25 mouse cellular contexts compared by ENCODE assay signal in genomic region chr4:136198846-136199245, GRCm38 (mm10). TPM values are rescaled to one million over a fixed set of nuclear protein-coding genes. Genes with fewer than 3 reads are reported as not detected.
DNase-seq lines count a peak whose midpoint lies in the region; ATAC-seq and TF ChIP-seq lines count a peak whose summit lies in the region.
"Had no signal": no experiment of that assay in that cellular context is flagged by ENCODE, and none has a peak within 500 bp of the region (broad histone marks: within the 10 kb centered on the region; RNA-seq: fewer than 3 reads in every experiment).

No protein-coding gene starts in this region.

- no peak for TF ChIP-seq CTCF in intestine, postnatal 0 days (IDR thresholded peaks at IDR 0.05; ENCODE audit: low read depth)

- H3K4me1 ChIP-seq in intestine, embryonic 16.5 days (ENCODE audit: control insufficient read depth, insufficient read depth, low read length): no peaks in the 10 kb centered on the region; the same call in 1 of the 2 replicates
- peaks cover 6% of the 10 kb centered on the region; the same call in 1 of the 2 replicates for H3K4me1 ChIP-seq in intestine, embryonic 15.5 days (replicated peaks)
- peaks cover 39% of the 10 kb centered on the region for H3K4me1 ChIP-seq in liver, embryonic 15.5 days (replicated peaks)
- no peaks in the 10 kb centered on the region for H3K4me1 ChIP-seq in intestine, postnatal 0 days (replicated peaks; ENCODE audit: control insufficient read depth, insufficient read depth, low read length)
- H3K4me1 ChIP-seq: forebrain, embryonic 15.5 days; hindbrain, embryonic 12.5 days; hindbrain, embryonic 15.5 days had no signal

- H3K4me3 ChIP-seq in intestine, embryonic 16.5 days (ENCODE audit: low read length): no peak overlapping the region
- H3K4me3 ChIP-seq in intestine, embryonic 15.5 days (replicated peaks): no peak overlapping the region
- H3K4me3 ChIP-seq in liver, embryonic 15.5 days (replicated peaks): no peak overlapping the region
- H3K4me3 ChIP-seq in intestine, postnatal 0 days (ENCODE audit: low read depth, low read length): no peak overlapping the region
- H3K4me3 ChIP-seq: embryonic facial prominence, embryonic 10.5 days; embryonic facial prominence, embryonic 13.5 days; erythroblast, embryonic 14.5 days; forebrain, embryonic 12.5 days; forebrain, embryonic 15.5 days; heart, adult 2 months; heart, embryonic 10.5 days; hindbrain, embryonic 12.5 days; hindbrain, embryonic 15.5 days had no signal

- no peak overlapping the region for H3K4me2 ChIP-seq in intestine, embryonic 16.5 days (ENCODE audit: low read depth, low read length)
- H3K4me2 ChIP-seq in intestine, embryonic 15.5 days (replicated peaks): no peak overlapping the region
- no peak overlapping the region for H3K4me2 ChIP-seq in liver, embryonic 15.5 days
- H3K4me2 ChIP-seq in intestine, postnatal 0 days (replicated peaks; ENCODE audit: low read depth): no peak overlapping the region
- H3K4me2 ChIP-seq: embryonic facial prominence, embryonic 13.5 days; forebrain, embryonic 12.5 days; forebrain, embryonic 15.5 days; hindbrain, embryonic 12.5 days; hindbrain, embryonic 15.5 days had no signal

- H3K27ac ChIP-seq in intestine, embryonic 16.5 days (ENCODE audit: low read length): no peak overlapping the region
- no peak overlapping the region for H3K27ac ChIP-seq in intestine, embryonic 15.5 days
- H3K27ac ChIP-seq in liver, embryonic 15.5 days (replicated peaks): 0 out of 2 replicates have a peak overlapping the region, but pooled peaks have one; percentile 57
- H3K27ac ChIP-seq in intestine, postnatal 0 days (ENCODE audit: low read depth, low read length): no peak overlapping the region
- H3K27ac ChIP-seq: embryonic facial prominence, embryonic 10.5 days; embryonic facial prominence, embryonic 13.5 days; forebrain, embryonic 12.5 days; forebrain, embryonic 15.5 days; heart, adult 2 months; heart, embryonic 10.5 days; hindbrain, embryonic 12.5 days; hindbrain, embryonic 15.5 days had no signal

- no peaks in the 10 kb centered on the region for H3K36me3 ChIP-seq in intestine, embryonic 16.5 days (ENCODE audit: control insufficient read depth, insufficient read depth, low read length)
- no peaks in the 10 kb centered on the region for H3K36me3 ChIP-seq in intestine, embryonic 15.5 days
- peaks cover 31% of the 10 kb centered on the region for H3K36me3 ChIP-seq in liver, embryonic 15.5 days (replicated peaks)
- H3K36me3 ChIP-seq in intestine, postnatal 0 days (ENCODE audit: control insufficient read depth, insufficient read depth): no peaks in the 10 kb centered on the region
- H3K36me3 ChIP-seq: embryonic facial prominence, embryonic 13.5 days; forebrain, embryonic 15.5 days; hindbrain, embryonic 12.5 days; hindbrain, embryonic 15.5 days had no signal

- 64% methylated on average over 7 of the region's 7 CpGs for WGBS in intestine, embryonic 16.5 days
- WGBS in intestine, embryonic 15.5 days: 66% methylated on average over 7 of the region's 7 CpGs
- 79% methylated on average over 7 of the region's 7 CpGs for WGBS in liver, embryonic 15.5 days (ENCODE audit: insufficient replicate concordance)
- WGBS in intestine, postnatal 0 days: 57% methylated on average over 7 of the region's 7 CpGs

- no peak for DNase-seq in liver
- DNase-seq in neural tube, embryonic 10.5 days (ENCODE audit: extremely low spot score, low spot score): no peak
- no peak for DNase-seq in natural killer cell, adult 2 months (ENCODE audit: low spot score in 2 of 2)
- DNase-seq: adrenal gland, adult 8-10 months; adrenal gland, postnatal 25 days; cerebellum, adult 11-12 months; cerebellum, adult 8-10 months; cerebellum, postnatal 36 days; embryo, embryonic 11 days; gastrocnemius, postnatal 10 days; gastrocnemius, postnatal 36 days; heart, adult 2 months had no signal

- H3K9me3 ChIP-seq in intestine, embryonic 16.5 days (ENCODE audit: control insufficient read depth, low read length): no peaks in the 10 kb centered on the region
- no peaks in the 10 kb centered on the region for H3K9me3 ChIP-seq in intestine, embryonic 15.5 days
- H3K9me3 ChIP-seq in liver, embryonic 15.5 days (replicated peaks): no peaks in the 10 kb centered on the region
- H3K9me3 ChIP-seq in intestine, postnatal 0 days (ENCODE audit: control insufficient read depth): no peaks in the 10 kb centered on the region
- H3K9me3 ChIP-seq: embryonic facial prominence, embryonic 10.5 days; embryonic facial prominence, embryonic 13.5 days; forebrain, embryonic 12.5 days; forebrain, embryonic 15.5 days; heart, embryonic 10.5 days; hindbrain, embryonic 12.5 days; hindbrain, embryonic 15.5 days had no signal

- 0 out of 2 replicates have a peak, but pooled peaks have one; percentile 18 for ATAC-seq in intestine, embryonic 16.5 days
- ATAC-seq in intestine, embryonic 15.5 days: no peak
- ATAC-seq in liver, embryonic 15.5 days (ENCODE audit: insufficient read depth): no peak
- peak; percentile 38; the same call in 1 of the 2 replicates for ATAC-seq in intestine, postnatal 0 days
- ATAC-seq in activated CD4-positive, CD25-positive, alpha-beta regulatory T cell, adult 4 months: no peak
- ATAC-seq: forebrain, embryonic 15.5 days had no signal

- H3K9ac ChIP-seq in intestine, embryonic 16.5 days (ENCODE audit: low read depth, low read length): no peak overlapping the region
- no peak overlapping the region for H3K9ac ChIP-seq in intestine, embryonic 15.5 days
- H3K9ac ChIP-seq in liver, embryonic 15.5 days: no peak overlapping the region
- H3K9ac ChIP-seq in intestine, postnatal 0 days (ENCODE audit: low read depth, low read length): no peak overlapping the region
- H3K9ac ChIP-seq: embryonic facial prominence, embryonic 13.5 days; forebrain, embryonic 12.5 days; forebrain, embryonic 15.5 days; hindbrain, embryonic 12.5 days; hindbrain, embryonic 15.5 days had no signal

- no peaks in the 10 kb centered on the region for H3K27me3 ChIP-seq in intestine, embryonic 16.5 days (replicated peaks; ENCODE audit: control insufficient read depth, insufficient read depth, low read length)
- H3K27me3 ChIP-seq in intestine, embryonic 15.5 days (replicated peaks): no peaks in the 10 kb centered on the region
- H3K27me3 ChIP-seq in liver, embryonic 15.5 days: peaks cover 36% of the 10 kb centered on the region
- no peaks in the 10 kb centered on the region for H3K27me3 ChIP-seq in intestine, postnatal 0 days (replicated peaks; ENCODE audit: control insufficient read depth, insufficient read depth, low read length)
- H3K27me3 ChIP-seq: forebrain, embryonic 15.5 days; hindbrain, embryonic 12.5 days; hindbrain, embryonic 15.5 days had no signal

RNA-seq across cellular contexts. Expression of gene Asap3, which starts 7.3 kb away (rescaled TPM):
- polyA plus RNA-seq in intestine, embryonic 16.5 days (2015; fragmentation: Nextera tagmentation; extraction: Ambion mirVana): 3.3 and 4.4 TPM in 2 replicates
- polyA plus RNA-seq in intestine, embryonic 15.5 days (2015; fragmentation: Nextera tagmentation; extraction: Ambion mirVana): 4.6 and 5.4 TPM in 2 replicates
- 2.5 and 3.0 TPM in 2 replicates for polyA plus RNA-seq in liver, embryonic 15.5 days (2015; fragmentation: Nextera tagmentation; extraction: Ambion mirVana)
- polyA plus RNA-seq in intestine, postnatal 0 days (2015; fragmentation: Nextera tagmentation; extraction: Ambion mirVana): 0.95 and 1.1 TPM in 2 replicates
- under 1 TPM in 1 of 2 experiments, not detected in 1; 0.25 TPM for polyA plus RNA-seq in activated CD4-positive, CD25-positive, alpha-beta regulatory T cell, adult 4 months (2017; shearing (Covaris generic))

RNA-seq across cellular contexts. Expression of gene E2f2, which starts 26.7 kb away (rescaled TPM):
- 7.5 and 9.3 TPM in 2 replicates for polyA plus RNA-seq in intestine, embryonic 16.5 days (2015; fragmentation: Nextera tagmentation; extraction: Ambion mirVana)
- polyA plus RNA-seq in intestine, embryonic 15.5 days (2015; fragmentation: Nextera tagmentation; extraction: Ambion mirVana): 8.1 and 9.8 TPM in 2 replicates
- 85.3 and 95.6 TPM in 2 replicates for polyA plus RNA-seq in liver, embryonic 15.5 days (2015; fragmentation: Nextera tagmentation; extraction: Ambion mirVana)
- polyA plus RNA-seq in intestine, postnatal 0 days (2015; fragmentation: Nextera tagmentation; extraction: Ambion mirVana): 4.1 and 4.2 TPM in 2 replicates
- polyA plus RNA-seq in activated CD4-positive, CD25-positive, alpha-beta regulatory T cell, adult 4 months (2017; shearing (Covaris generic)): 10 to 100 TPM; 22.0 to 34.6 TPM

RNA-seq across cellular contexts. Expression of gene Tcea3, which starts 48.7 kb away (rescaled TPM):
- 22.9 and 23.3 TPM in 2 replicates for polyA plus RNA-seq in intestine, embryonic 16.5 days (2015; fragmentation: Nextera tagmentation; extraction: Ambion mirVana)
- polyA plus RNA-seq in intestine, embryonic 15.5 days (2015; fragmentation: Nextera tagmentation; extraction: Ambion mirVana): 18.3 and 19.0 TPM in 2 replicates
- polyA plus RNA-seq in liver, embryonic 15.5 days (2015; fragmentation: Nextera tagmentation; extraction: Ambion mirVana): 19.2 and 20.9 TPM in 2 replicates
- polyA plus RNA-seq in intestine, postnatal 0 days (2015; fragmentation: Nextera tagmentation; extraction: Ambion mirVana): 23.6 and 25.0 TPM in 2 replicates
- under 1 TPM in 1 of 2 experiments, not detected in 1; 0.58 TPM for polyA plus RNA-seq in activated CD4-positive, CD25-positive, alpha-beta regulatory T cell, adult 4 months (2017; shearing (Covaris generic))
- polyA plus RNA-seq: erythroblast, embryonic 14.5 days had no signal

RNA-seq across cellular contexts. Expression of gene Id3, which starts 55.5 kb away (rescaled TPM):
- 232 and 245 TPM in 2 replicates for polyA plus RNA-seq in intestine, embryonic 16.5 days (2015; fragmentation: Nextera tagmentation; extraction: Ambion mirVana)
- polyA plus RNA-seq in intestine, embryonic 15.5 days (2015; fragmentation: Nextera tagmentation; extraction: Ambion mirVana): 269 and 285 TPM in 2 replicates
- 41.3 and 42.6 TPM in 2 replicates for polyA plus RNA-seq in liver, embryonic 15.5 days (2015; fragmentation: Nextera tagmentation; extraction: Ambion mirVana)
- 106 and 118 TPM in 2 replicates for polyA plus RNA-seq in intestine, postnatal 0 days (2015; fragmentation: Nextera tagmentation; extraction: Ambion mirVana)
- 100 to 1,000 TPM; 281 to 355 TPM for polyA plus RNA-seq in activated CD4-positive, CD25-positive, alpha-beta regulatory T cell, adult 4 months (2017; shearing (Covaris generic))

Comparison
In these comparisons a context has a peak if more than half of its experiments do, and no peak if none do; other contexts are left out.
1. ATAC-seq: peak in intestine, embryonic 16.5 days (single experiment) and intestine, postnatal 0 days (single experiment); none in intestine, embryonic 15.5 days (single experiment), liver, embryonic 15.5 days (single experiment) and activated CD4-positive, CD25-positive, alpha-beta regulatory T cell, adult 4 months (single experiment).
2. RNA of gene Tcea3, which starts 48.7 kb away (polyA plus RNA-seq): 23.6 to 25.0 TPM in intestine, postnatal 0 days, 22.9 to 23.3 TPM in intestine, embryonic 16.5 days, 19.2 to 20.9 TPM in liver, embryonic 15.5 days and 18.3 to 19.0 TPM in intestine, embryonic 15.5 days; 0.58 TPM in activated CD4-positive, CD25-positive, alpha-beta regulatory T cell, adult 4 months; every median in the first group is over 10 times any median in the second.